Mouse (Mus musculus): ENCODE results near the gene Fgg.

The Fgg gene

GRCm38 (mm10) chr3:83007557-83007956 is at the start of gene Fgg:
Gene Fgg, plus strand, starts transcription at chr3:83007724.
- in situ Hi-C loops (cut with MseI, MboI): no loop called here

GRCm38 (mm10) chr3:82971046-82971445 is 36.5 kb upstream of the Fgg start:
- in situ Hi-C loops (cut with MseI, MboI): no loop called here

- in situ Hi-C loops (cut with MseI, MboI): no loop called here
Observed at GRCm38 (mm10) chr3:82980818-82981217, 26.7 kb upstream of the Fgg start.

- in situ Hi-C loops (cut with MseI, MboI): no loop called here
Observed at GRCm38 (mm10) chr3:82981861-82982260, 25.7 kb upstream of the Fgg start.

- in situ Hi-C loops (cut with MseI, MboI): no loop called here
Observed at GRCm38 (mm10) chr3:82984840-82985239, 22.7 kb upstream of the Fgg start.

GRCm38 (mm10) chr3:82991963-82992362 is 15.6 kb upstream of the Fgg start:
- in situ Hi-C loops (cut with MseI, MboI): loop anchor here in 1 of 2 experiments (5.0 kb wide), 1 partner anchor 115 kb away; the partner anchor contains the start of gene Rbm46

GRCm38 (mm10) chr3:82992956-82993355 is 14.6 kb upstream of the Fgg start:
- in situ Hi-C loops (cut with MseI, MboI): loop anchor here in 1 of 2 experiments (5.0 kb wide), 1 partner anchor 116 kb away; the partner anchor contains the start of gene Rbm46

GRCm38 (mm10) chr3:82995368-82995767 is 12.2 kb upstream of the Fgg start:
- in situ Hi-C loops (cut with MseI, MboI): loop anchor here in 1 of 2 experiments (5.0 kb wide), 1 partner anchor 118 kb away; the partner anchor contains the start of gene Rbm46

GRCm38 (mm10) chr3:82996656-82997055 is 10.9 kb upstream of the Fgg start:
- in situ Hi-C loops (cut with MseI, MboI): loop anchor here in 1 of 2 experiments (5.0 kb wide), 1 partner anchor 119 kb away; the partner anchor contains the start of gene Rbm46

- in situ Hi-C loops (cut with MseI, MboI): loop anchor here in 1 of 2 experiments (5.0 kb wide), 1 partner anchor 122 kb away; the partner anchor contains the start of gene Rbm46
Observed at GRCm38 (mm10) chr3:82998772-82999463, 8.6 kb upstream of the Fgg start.

GRCm38 (mm10) chr3:82999995-83000394 is 7.5 kb upstream of the Fgg start:
- in situ Hi-C loops (cut with MseI, MboI): loop anchor here in 1 of 2 experiments (5.0 kb wide), 2 partner anchors 52 to 123 kb away; partner anchors contain the start of gene Rbm46

- in situ Hi-C loops (cut with MseI, MboI): loop anchor here in 1 of 2 experiments (5.0 kb wide), 1 partner anchor 50 kb away; no protein-coding TSS in a partner anchor
Observed at GRCm38 (mm10) chr3:83002191-83002590, 5.3 kb upstream of the Fgg start.

- in situ Hi-C loops (cut with MseI, MboI): loop anchor here in 1 of 2 experiments (5.0 kb wide), 1 partner anchor 49 kb away; no protein-coding TSS in a partner anchor
Observed at GRCm38 (mm10) chr3:83003068-83003467, 4.5 kb upstream of the Fgg start.

- in situ Hi-C loops (cut with MseI, MboI): loop anchor here in 1 of 2 experiments (5.0 kb wide), 1 partner anchor 48 kb away; no protein-coding TSS in a partner anchor
Observed at GRCm38 (mm10) chr3:83004801-83005200, 2.7 kb upstream of the Fgg start.

GRCm38 (mm10) chr3:83010291-83010690 is 2.8 kb downstream of the Fgg start:
- in situ Hi-C loops (cut with MseI, MboI): loop anchor here in 1 of 2 experiments (5.0 kb wide), 1 partner anchor 42 kb away; no protein-coding TSS in a partner anchor

- in situ Hi-C loops (cut with MseI, MboI): loop anchor here in 1 of 2 experiments (5.0 kb wide), 1 partner anchor 41 kb away; no protein-coding TSS in a partner anchor
Observed at GRCm38 (mm10) chr3:83011136-83011535, 3.6 kb downstream of the Fgg start.

GRCm38 (mm10) chr3:83011565-83011964 is 4.0 kb downstream of the Fgg start:
- in situ Hi-C loops (cut with MseI, MboI): loop anchor here in 1 of 2 experiments (5.0 kb wide), 1 partner anchor 41 kb away; no protein-coding TSS in a partner anchor

GRCm38 (mm10) chr3:83012636-83013035 is 5.1 kb downstream of the Fgg start:
- in situ Hi-C loops (cut with MseI, MboI): loop anchor here in 1 of 2 experiments (5.0 kb wide), 1 partner anchor 40 kb away; no protein-coding TSS in a partner anchor

GRCm38 (mm10) chr3:83013951-83014350 is 6.4 kb downstream of the Fgg start:
- in situ Hi-C loops (cut with MseI, MboI): loop anchor here in 1 of 2 experiments (5.0 kb wide), 1 partner anchor 38 kb away; no protein-coding TSS in a partner anchor

GRCm38 (mm10) chr3:83016236-83016635 is 8.7 kb downstream of the Fgg start:
- in situ Hi-C loops (cut with MseI, MboI): no loop called here

GRCm38 (mm10) chr3:83020387-83020786 is 12.9 kb downstream of the Fgg start:
- in situ Hi-C loops (cut with MseI, MboI): no loop called here

GRCm38 (mm10) chr3:83021176-83021575 is 13.7 kb downstream of the Fgg start:
- in situ Hi-C loops (cut with MseI, MboI): no loop called here

Measured in mouse trophoblast stem cell (cell line).